Mouse (Mus musculus): ENCODE data around the gene Tmem88.

The Tmem88 gene

GRCm38 (mm10) chr11:69356544-69356943 is 41.5 kb downstream of the Tmem88 start:
- no peak for DNase-seq

All from cerebellum, postnatal 25 days (tissue).